Mouse (Mus musculus): ENCODE results near the gene Zbtb20.

Zbtb20 gene

DNA sequence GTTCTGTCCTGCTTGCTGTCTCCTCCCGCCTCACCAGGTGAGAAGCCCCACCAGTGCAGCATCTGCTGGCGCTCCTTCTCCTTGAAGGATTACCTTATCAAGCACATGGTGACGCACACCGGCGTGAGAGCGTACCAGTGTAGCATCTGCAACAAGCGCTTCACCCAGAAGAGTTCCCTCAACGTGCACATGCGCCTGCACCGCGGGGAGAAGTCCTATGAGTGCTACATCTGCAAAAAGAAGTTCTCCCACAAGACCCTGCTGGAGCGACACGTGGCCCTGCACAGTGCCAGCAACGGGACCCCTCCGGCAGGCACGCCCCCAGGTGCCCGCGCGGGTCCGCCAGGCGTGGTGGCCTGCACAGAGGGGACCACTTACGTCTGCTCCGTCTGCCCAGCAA lies 742.6 kb downstream of the Zbtb20 start:
- DNase-seq, result no peak

DNA sequence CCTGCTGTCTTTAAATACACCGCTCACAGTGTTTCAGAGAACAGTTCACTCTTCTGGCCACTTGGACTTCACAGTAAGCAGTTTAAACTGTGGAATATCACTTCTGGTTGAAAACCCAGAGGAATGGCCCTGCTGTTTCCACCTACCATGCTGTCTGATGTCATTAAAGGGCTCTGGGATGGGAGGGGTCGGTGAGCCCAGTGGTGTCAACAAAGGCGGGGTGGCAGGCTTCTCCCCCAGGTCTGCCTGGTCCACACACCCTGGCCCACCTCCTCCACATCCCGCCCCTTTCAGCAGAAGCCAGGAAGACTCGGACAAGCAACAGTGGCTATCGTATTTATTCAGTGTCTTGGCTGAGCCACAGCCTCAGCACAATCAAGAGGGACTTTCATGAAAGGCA lies 743.6 kb downstream of the Zbtb20 start:
- DNase-seq, result no peak

DNA sequence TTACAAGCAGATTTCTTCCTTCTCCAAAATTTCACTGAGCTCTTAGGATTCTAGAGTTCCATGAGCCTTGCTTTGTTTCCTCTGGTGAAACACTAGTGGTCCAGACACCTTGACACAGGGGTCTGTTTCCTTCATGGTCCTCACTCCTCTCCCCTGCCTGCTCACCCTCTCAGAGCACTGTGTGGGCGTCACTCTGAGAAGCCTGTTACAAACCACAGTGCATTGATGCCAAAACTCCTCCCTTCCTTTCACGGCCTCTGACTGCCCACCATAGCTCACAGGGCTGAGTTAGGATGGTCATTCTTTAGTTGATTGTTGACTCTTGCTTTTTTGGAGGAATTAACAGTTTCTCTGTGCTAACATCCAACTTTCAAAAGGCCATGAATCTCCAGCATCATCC lies 744.7 kb downstream of the Zbtb20 start:
- no peak for DNase-seq

DNA sequence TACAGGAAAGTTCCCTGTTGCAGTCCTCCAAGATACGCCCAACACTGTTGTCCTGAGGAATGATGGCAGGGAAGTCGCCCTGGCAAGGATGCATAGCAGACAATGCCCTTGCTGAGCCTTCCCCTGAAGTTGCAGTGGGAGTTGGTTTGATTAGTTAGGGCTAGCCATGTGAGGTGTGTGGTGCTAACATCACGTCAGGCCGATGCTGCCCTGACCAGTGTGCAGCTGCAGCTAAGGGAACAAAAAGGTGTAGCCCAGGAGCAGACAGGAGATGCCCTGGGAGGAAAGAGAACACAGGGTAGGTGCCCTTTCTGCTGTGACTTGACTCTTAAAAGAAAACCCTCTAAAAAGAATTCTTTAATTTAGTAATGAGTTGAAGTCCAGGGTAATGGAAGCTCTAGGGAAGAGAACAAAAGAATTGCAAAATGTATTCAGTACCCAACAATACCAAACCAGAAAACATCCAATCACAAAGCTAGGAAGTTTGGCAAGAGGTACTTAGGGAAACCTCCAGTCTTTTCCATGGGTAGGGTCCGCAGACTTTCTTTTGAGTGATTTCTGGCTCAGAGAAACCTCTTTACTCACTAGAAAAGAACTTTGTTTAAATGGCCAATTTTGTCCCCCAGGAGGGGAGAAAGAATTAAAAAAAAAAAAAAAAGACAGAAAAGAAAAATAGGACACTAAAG lies 747.8 kb downstream of the Zbtb20 start:
- no peak for DNase-seq

DNA sequence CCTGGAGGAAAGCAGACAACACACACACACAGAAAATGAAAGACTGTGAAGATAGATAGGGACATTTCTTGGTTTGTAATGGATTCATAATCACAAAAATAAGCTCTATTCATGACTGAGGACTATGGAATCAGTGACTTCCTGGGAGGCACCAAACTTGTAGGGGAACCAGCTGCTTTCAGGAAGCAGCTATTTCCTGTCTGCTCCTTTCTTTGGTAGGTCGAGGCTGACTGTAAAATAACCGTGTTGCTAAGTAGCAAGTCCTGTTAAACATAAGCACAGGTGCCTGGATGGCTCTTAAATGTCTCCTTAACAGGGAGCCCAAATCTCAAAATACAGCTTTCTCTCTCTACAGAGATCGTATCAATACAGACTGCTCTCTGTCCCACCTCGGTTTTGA lies 749.2 kb downstream of the Zbtb20 start:
- DNase-seq, result no peak

DNA sequence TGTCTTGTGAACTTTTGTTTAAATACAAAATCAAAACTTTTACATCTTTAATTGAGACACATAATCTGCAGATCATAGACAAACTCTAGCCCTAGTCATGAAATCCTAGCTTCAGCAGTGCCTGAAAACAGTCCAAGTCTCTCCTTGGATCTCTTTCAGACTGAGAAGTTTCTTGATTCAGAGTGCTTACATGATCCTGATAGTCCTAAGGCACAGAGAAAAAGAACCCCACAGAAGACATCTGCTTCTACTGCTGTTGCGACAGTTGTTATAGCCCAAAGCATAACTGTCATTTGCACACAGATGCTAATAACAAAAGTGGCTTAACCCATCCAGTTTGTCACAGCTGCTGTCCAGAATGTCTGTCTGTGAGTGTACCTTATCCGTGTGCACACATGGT lies 749.6 kb downstream of the Zbtb20 start:
- no peak for DNase-seq

DNA sequence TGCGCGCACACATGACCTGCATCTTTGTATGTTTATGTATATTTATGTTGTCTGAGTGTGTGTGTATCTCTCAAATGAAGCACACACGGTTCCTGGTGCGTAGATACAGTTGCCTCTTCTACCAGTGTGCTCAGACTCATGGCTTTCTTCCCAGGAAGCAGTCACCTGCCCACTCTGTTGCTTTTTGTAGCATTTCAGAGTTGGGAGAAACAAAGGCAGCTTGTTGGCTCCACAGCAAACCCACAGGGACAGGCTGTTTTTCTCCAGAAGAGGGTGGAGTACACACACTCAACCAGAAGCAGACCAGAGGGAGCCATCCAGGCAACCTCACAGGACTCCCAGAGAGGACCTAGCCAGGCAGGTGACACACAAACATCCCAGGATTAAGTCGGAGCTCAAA lies 750.3 kb downstream of the Zbtb20 start:
- DNase-seq, result no peak

DNA sequence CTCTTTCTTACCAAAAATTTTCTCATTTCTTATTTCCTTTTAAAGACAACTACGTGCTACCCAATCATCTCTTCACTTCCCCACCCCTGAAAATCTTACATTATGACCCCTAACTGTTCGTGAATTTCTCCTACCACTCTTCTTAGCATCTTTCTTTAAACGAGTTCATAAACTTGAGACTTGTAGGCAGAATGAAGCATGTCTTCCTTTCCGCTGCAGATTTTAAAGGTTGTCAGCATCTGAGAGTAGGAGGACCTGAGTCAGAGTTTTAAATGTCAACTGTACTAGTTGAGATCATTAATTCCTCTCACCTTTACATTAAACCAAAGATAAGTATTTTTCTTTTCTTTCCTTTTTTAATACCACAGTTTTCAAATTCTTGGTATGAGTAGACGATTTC lies 753.0 kb downstream of the Zbtb20 start:
- DNase-seq, result no peak

DNA sequence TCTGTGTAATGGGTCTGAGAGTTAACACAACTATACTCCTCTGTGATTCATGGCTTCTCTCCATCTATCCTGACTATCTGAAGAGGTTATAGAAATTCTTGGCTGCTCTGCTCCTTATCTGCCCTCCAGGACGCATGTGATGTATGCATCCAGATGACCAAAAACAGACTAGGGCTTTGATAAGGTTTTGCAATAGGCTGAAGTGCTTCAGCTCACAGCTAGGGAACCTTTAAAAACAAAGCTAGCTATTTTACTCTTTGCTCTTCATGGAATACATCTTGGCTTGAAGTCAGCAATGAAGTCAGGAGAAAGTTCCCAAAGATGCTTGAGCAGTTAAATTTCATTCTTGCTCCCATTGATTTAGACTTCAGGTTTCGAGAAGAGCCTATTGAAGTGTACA lies 756.1 kb downstream of the Zbtb20 start:
- no peak for DNase-seq

DNA sequence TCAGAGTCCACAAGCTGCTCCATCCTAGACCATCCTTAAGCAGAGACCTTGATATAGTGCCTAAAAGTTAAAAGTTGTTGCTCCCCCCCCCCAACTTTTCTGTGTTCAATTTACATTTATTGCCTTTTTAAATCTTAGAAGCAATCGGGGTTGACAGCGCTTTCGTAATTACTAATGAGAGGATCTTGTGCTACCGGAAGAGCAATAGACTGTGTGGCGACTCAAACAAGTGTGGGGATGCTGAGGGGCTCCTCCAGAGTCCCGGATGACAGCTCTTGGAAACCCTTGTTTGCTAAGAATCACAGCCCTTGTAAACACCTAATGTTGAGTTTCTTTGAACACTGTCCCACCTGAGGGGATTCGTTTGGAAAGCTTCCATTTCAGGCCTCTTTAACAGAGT lies 758.4 kb downstream of the Zbtb20 start:
- DNase-seq, result no peak

DNA sequence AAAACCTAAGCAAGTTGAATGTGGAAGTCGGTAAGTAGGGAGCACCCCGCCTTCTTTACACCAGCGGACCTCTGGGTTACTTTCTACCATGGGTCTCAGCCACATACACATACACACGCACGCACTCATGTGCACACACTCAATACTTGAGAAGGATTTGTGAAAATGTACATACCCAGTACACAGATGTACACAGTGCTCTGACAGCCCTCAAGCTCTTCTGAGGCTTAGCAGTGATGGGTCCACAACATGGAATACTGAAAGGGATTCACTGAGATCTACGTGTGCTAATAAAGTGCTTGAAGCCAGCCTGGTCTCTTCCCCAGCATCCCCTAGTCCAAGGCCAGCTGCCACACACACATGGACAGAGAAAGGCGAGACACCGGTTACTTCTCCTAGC lies 761.6 kb downstream of the Zbtb20 start:
- no peak for DNase-seq

DNA sequence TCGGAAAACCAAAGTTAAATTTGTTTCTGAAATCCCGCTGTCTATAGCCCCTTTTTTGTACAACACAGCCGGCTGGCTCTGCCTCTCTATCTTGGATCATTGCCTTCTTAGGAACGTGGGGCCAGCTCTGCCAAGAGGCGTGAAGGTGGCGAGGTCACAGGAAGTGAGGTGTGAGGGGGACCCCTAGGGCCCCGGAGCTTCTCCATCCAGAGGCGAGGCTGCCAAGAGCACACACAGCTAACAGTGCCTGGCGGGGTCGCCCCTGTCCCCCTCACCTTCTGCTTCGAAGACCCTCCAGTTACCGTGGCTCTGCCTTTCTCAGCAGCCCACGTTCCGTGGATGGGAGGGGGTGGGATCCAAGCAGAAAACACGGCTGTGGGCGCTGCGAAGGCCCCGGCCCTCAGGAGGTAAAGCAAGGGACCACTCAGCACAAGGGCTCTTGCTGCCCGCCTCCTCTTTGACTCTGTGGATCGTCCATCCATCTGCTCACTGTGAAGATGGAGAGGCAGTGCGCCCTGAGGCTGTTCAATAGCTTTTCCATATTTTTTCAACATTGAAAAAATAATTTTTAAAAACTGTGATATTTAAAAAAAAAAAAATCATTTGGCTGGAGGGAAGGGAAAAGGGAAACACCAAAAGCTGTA lies 762.8 kb downstream of the Zbtb20 start:
- DNase-seq, result no peak

DNA sequence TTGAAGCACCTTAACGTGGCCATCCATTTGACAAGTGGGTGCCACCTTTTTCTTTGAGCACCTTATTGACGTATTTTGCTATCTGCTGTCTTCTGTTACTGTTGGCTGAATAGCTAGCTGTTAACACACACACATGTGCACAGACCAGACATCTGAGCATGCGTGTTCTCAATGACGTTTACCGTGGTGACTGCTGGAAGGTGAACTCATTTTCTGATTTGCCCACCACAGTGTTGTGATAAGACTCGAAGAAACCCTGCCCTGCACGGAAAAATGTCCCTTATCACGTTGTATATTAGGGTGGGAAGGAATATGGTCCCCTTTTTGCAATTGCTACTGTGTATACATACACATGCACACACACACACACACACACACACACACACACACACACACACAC lies 765.5 kb downstream of the Zbtb20 start:
- no peak for DNase-seq

DNA sequence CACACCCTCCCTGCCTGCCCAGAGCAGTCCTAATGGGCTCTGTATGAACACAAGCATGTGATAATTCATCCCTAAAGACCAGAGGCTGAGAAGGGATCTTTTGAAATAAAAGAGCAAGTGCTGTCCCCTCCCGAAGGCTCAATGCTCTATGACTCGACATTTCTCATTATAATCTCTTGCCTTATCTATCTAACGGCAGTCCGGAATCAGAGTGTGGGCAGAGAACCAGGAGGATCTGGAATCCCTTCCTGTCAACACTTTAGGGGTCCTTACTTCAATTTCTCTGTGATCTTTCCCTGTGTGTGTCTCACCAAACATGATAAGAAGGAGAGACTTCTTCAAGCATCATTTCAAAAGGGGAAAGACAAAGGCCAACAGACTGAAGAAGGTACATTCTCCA lies 770.2 kb downstream of the Zbtb20 start:
- no peak for DNase-seq

DNA sequence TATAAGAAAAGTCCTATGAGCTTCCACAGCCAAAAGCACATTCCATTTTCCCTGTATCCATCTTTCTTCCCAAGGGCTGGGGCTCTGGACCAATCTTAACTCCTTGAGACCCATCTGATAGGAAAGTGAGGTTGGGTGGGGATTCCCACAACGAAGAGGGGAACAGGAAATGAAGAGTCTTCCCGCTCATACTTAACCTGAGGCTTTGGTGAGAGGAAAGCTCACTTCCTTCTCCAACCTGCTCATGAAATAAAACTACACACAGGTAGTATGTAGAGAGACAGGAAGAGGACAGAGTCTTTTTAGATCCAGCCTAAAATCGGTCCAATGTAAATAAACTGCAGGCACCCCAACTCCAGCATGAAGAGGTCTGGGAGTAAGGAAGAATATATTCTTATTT lies 771.3 kb downstream of the Zbtb20 start:
- DNase-seq, result no peak

DNA sequence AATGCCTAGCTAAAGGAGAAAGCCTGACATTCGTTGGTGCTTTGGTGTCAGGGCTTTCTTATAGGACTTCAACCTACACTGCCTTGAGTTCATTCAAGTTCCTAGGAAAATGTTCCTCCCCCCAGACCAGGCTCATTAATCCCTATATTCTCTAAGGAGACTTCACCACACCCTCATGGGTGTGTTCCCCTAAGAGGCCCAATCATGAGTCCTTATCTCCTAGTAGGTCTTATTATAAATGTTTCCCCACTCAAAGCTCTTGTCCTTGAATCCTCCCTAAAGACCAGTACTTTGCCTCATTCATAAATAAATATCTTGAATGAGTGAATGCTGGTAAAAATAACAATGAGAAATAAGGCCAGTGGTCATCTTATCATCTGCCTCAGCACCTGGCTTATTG lies 772.0 kb downstream of the Zbtb20 start:
- no peak for DNase-seq

DNA sequence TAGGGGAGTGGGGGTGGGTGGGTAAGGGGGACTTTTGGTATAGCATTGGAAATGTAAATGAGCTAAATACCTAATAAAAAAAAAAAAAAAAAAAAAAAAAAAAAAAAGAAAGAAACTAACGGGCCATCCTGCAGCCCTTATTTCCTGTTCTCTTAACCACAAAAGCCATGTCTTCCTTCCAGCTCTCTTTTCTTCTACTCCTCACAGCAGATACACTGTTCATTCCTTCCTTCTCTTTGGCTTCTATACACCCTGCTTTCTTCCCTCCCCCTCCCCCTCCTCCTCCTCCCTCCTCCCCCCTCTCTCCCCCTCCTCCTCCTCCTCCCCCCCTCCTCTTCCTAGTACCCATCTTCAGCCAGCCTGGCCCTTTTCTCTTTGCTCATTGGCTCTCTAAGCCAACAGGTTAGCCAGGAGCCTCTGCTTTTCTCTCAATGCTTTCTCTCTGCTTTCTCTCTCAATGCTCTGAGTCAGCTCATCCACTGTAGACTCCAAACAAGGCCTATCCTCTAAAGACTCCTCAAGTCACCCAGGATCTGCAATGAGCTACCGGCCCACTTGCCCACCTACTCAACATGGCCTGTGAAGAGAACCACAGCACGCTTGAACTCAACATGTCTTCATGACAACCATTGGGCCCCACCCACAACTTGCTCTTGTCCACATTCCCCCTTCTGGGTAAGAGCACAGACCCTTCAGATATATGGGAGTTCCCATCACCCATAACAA lies 774.8 kb downstream of the Zbtb20 start:
- no peak for DNase-seq

DNA sequence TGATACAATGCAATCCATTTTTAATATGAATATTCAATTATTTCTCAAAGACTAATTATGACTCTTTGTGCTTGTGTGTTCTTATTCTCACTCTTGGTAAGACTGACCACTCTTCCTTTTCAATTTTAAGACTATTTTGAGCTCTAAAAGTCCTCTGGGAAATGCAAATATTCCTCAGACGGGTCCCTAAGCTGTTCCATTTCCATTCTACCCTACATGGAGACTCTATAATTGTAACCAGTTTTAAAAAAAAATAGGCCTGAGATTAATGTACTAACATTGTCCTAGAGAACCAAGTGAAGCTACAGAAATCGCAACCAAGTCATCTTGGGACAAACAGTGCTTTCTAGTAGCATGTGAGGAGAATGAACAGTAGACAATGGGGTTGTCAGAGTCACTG lies 777.6 kb downstream of the Zbtb20 start:
- no peak for DNase-seq

DNA sequence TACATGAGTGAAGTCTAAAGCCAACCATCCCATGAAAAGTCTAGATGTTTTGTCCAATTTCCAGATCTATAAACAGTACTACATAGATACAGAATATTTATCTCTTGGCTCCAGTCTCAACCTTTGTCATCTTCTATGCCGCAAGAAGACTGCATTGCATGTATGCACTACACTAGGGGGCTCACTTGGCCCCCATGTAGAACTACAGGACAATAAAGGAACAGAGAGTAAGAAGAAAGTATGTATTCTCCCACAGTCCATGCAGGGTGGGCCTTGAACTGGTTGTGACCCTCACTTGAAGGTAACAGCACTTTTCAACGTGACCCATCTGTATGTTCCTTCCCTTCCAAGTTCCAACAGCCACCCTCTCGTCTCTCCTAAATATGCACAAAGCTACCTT lies 778.6 kb downstream of the Zbtb20 start:
- no peak for DNase-seq

DNA sequence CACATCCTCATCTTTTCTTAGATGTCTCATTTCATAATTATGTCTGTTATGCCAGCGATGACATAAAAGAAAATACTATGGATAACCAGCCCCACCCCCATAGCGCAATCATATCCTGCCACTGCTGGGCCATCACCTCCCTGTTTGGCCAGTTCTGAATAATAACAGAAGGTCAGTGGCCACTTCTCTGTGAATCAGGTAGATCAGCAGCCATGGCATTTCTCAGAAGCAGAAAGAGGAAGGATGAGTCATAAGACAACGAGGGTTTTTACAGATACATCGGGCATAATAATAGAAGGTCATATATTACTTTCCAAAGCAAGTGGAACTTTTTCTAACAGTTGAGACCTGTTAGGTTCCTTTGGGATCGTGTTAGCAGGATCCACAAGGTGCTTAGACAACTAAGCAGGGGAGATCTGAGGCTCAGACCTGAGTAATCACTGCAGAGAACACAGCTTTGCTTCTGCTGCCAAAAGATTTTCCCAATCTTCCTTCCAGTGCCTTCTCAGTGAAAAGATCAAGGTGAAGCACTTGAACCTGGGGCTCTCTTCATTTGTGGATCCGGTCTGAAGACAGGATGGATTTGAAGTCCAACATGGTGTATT lies 779.6 kb downstream of the Zbtb20 start:
- no peak for DNase-seq

DNA sequence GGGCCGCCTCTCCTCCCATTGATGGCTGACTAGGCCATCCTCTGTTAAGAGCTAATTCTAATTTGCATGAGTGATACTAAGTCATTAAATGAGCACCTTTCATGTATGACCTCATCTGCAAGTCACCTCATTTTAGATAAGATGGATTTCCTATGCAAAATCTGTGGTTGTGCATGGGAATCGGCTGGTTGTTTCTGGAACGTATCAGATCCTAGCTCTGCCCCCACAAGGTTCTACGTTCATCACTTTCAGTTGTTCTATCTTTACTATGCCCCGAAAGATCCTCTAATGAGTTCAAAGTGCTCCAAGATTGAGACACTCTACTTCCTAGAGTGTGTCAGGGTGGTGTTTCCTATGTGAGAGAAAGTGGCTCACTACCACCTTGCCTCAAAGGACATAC lies 785.9 kb downstream of the Zbtb20 start:
- DNase-seq, result no peak

DNA sequence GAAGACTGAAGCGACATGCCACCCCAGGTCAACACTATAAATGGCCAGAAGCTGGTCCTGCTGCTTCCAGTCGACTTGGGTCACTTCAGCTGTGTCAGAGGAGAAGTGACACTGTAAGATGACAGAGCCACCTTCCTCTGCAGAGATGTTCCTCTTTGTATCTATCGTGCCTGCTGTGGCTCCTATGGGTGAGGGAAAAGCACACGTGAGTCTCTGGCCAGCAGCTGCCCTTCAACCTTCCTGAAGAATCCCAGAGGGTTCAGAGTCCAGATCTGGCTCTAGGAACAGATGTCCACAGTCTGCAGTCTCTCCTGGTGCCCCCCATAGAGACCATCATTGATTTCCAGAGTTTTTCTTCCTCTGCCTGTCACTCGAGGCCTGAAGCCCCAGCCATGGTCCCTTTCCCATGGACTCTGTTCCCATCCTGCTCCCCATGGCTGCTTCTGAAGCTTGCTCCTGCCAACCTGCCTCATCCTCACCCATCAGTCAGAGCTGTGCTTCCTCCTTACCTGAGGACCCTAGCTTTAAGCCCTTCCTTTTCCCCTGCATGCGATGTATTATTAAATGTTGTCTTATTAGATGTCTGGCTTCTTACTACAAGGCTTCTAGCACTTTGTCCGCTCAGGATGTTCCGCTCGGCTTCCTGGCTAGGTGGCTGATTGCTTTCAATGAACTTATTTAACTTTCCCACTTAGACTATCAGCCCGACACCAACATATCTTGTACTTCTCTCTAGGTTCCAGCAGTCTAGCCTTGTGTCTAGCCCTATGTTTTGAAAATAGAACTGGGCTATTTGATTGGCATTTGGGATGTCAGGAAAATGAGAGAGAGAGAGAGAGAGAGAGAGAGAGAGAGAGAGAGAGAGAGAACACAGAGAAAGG lies 786.7 kb downstream of the Zbtb20 start:
- no peak for DNase-seq

All from thymus, postnatal 36 days (tissue).